Mouse (Mus musculus) heart, postnatal 0 days (tissue): Measurements from ENCODE around the gene Chad. TPM values are rescaled to one million over a fixed set of nuclear protein-coding genes. Genes with fewer than 3 reads are reported as not detected.

Experiments used
- ATAC-seq: fragments of 200-750 bp; cut with Nextera tagmentation; 2 replicates; pipeline ENCODE4 v1.8.0; 2017; ENCODE audit warnings: low read depth, moderate number of reproducible peaks, moderate library complexity; ENCODE audit not compliant: insufficient read depth
- DNase-seq: peaks from one replicate; pipeline ENCODE4 v3.0.0-alpha.2; 2016; ENCODE audit warnings: low spot score
- H3K27ac ChIP-seq: fragments of 300-500 bp; sonication (generic); 2 replicates; pipeline ENCODE4 v1.5.1; 2014; ENCODE audit warnings: low read depth, mild to moderate bottlenecking
- H3K27me3 ChIP-seq: fragments of 300-500 bp; sonication (generic); 2 replicates; pipeline ENCODE4 v1.6.1; 2014; ENCODE audit warnings: low read length, mixed read lengths; ENCODE audit not compliant: control insufficient read depth, insufficient read depth
- H3K36me3 ChIP-seq: fragments of 300-500 bp; sonication (generic); replicated peaks from 2 replicates; pipeline ENCODE4 v1.6.1; 2014; ENCODE audit warnings: low read length, mixed read lengths; ENCODE audit not compliant: control insufficient read depth, insufficient read depth
- H3K4me1 ChIP-seq: fragments of 300-500 bp; sonication (generic); 2 replicates; pipeline ENCODE4 v1.6.1; 2014; ENCODE audit warnings: antibody characterized with exemption; ENCODE audit not compliant: control insufficient read depth, insufficient read depth
- H3K4me2 ChIP-seq: fragments of 300-500 bp; sonication (generic); 2 replicates; pipeline ENCODE4 v1.6.1; 2014; ENCODE audit warnings: low read depth, mild to moderate bottlenecking, low read length, moderate library complexity
- H3K4me3 ChIP-seq: fragments of 300-500 bp; sonication (generic); 2 replicates; pipeline ENCODE4 v1.5.1; 2014; ENCODE audit warnings: low read depth, low read length
- H3K9ac ChIP-seq: fragments of 300-500 bp; sonication (generic); replicated peaks from 2 replicates; pipeline ENCODE4 v1.6.1; 2014; ENCODE audit warnings: low read depth, low read length, mixed read lengths
- H3K9me3 ChIP-seq: fragments of 300-500 bp; sonication (generic); replicated peaks from 2 replicates; pipeline ENCODE4 v1.6.1; 2016; ENCODE audit warnings: low read length; ENCODE audit not compliant: control insufficient read depth
- CTCF ChIP-seq: IDR thresholded peaks from 2 replicates; pipeline ENCODE4 v1.5.1; 2016; ENCODE audit warnings: antibody characterized with exemption, control low read depth, low read depth
- EP300 ChIP-seq: IDR thresholded peaks from 2 replicates; pipeline ENCODE4 v1.6.1; 2016; ENCODE audit warnings: antibody characterized with exemption, low read depth
- WGBS: fragments of 180-500 bp; shearing (Covaris S2); extraction: QIAGEN DNeasy Blood & Tissue Kit; methylation state at CpG from one replicate; pipeline ENCODE4 v1.1.7; 2014; 5-methylcytosine and 5-hydroxymethylcytosine counted together
- polyA plus RNA-seq: library from polyadenylated mRNA; unstranded; fragments of >200 nt; fragmentation: Nextera tagmentation; extraction: Ambion mirVana; gene quantifications from 2 replicates; pipeline ENCODE4 v1.2.1, GENCODE M21; 2015
- total RNA-seq: library from RNA; depleted of rRNA; stranded (reverse); fragments of >200 nt; gene quantifications from 2 replicates; pipeline ENCODE4 v1.2.3, GENCODE M21; 2014; ENCODE audit warnings: low replicate concordance

Gene Chad
- total and polyA plus RNA-seq, 2 experiments from 2014 or later, result 0.36 TPM; not detected in 1

GRCm38 (mm10) chr11:94580111-94580740, 15.4 kb downstream of the Chad start:
- no peak overlapping the region for H3K9ac ChIP-seq
- H3K27ac ChIP-seq, result no peak overlapping the region
- H3K27me3 ChIP-seq, result no peaks in the 10 kb centered on the region
- H3K4me3 ChIP-seq, result no peak overlapping the region
- no peaks in the 10 kb centered on the region for H3K4me1 ChIP-seq
- H3K36me3 ChIP-seq, result no peaks in the 10 kb centered on the region; the same call in 1 of the 2 replicates
- ATAC-seq, result no peak
- 87% methylated on average over 5 of the region's 5 CpGs for WGBS
- no peak for DNase-seq
- no peaks in the 10 kb centered on the region for H3K9me3 ChIP-seq
- no peak for TF ChIP-seq CTCF
- TF ChIP-seq EP300, result no peak
- H3K4me2 ChIP-seq, result no peak overlapping the region

GRCm38 (mm10) chr11:94585091-94585490, 20.2 kb downstream of the Chad start:
- WGBS, result 80% methylated on average over 9 of the region's 9 CpGs
- TF ChIP-seq EP300 (no peak), CTCF (no peak)
- Histone ChIP-seq H3K27ac (no peak overlapping the region), H3K4me1 (no peaks in the 10 kb centered on the region), H3K27me3 (no peaks in the 10 kb centered on the region), H3K36me3 (no peaks in the 10 kb centered on the region), H3K9ac (no peak overlapping the region), H3K9me3 (no peaks in the 10 kb centered on the region), H3K4me3 (no peak overlapping the region), H3K4me2 (no peak overlapping the region)
- DNase-seq (no peak), ATAC-seq (no peak)

GRCm38 (mm10) chr11:94587511-94587910, 22.7 kb downstream of the Chad start:
- ATAC-seq (no peak), DNase-seq (no peak)
- H3K27ac ChIP-seq, result no peak overlapping the region
- no peaks in the 10 kb centered on the region for H3K27me3 ChIP-seq
- TF ChIP-seq CTCF (no peak), EP300 (no peak)
- no peaks in the 10 kb centered on the region for H3K9me3 ChIP-seq
- no peaks in the 10 kb centered on the region for H3K4me1 ChIP-seq
- H3K36me3 ChIP-seq, result no peaks in the 10 kb centered on the region
- no peak overlapping the region for H3K4me3 ChIP-seq
- H3K4me2 ChIP-seq, result no peak overlapping the region
- 83% methylated on average over 6 of the region's 6 CpGs for WGBS
- no peak overlapping the region for H3K9ac ChIP-seq

GRCm38 (mm10) chr11:94596311-94596852, 31.5 kb downstream of the Chad start:
- Histone ChIP-seq H3K36me3 (no peaks in the 10 kb centered on the region), H3K4me1 (peaks cover 2% of the 10 kb centered on the region; the same call in 1 of the 2 replicates), H3K9ac (no peak overlapping the region), H3K27ac (no peak overlapping the region; the same call in 1 of the 2 replicates), H3K9me3 (no peaks in the 10 kb centered on the region), H3K4me2 (no peak overlapping the region), H3K4me3 (no peak overlapping the region), H3K27me3 (no peaks in the 10 kb centered on the region)
- DNase-seq, result no peak
- WGBS, result 68% methylated on average over 7 of the region's 7 CpGs
- TF ChIP-seq CTCF (no peak), EP300 (no peak)
- no peak for ATAC-seq

- 36% methylated on average over 4 of the region's 4 CpGs for WGBS
Observed at GRCm38 (mm10) chr11:94597319-94597718, 32.5 kb downstream of the Chad start.

GRCm38 (mm10) chr11:94598437-94599120, 33.7 kb downstream of the Chad start:
- peaks cover 9% of the 10 kb centered on the region for H3K4me1 ChIP-seq
- no peak overlapping the region for H3K4me3 ChIP-seq
- no peak for TF ChIP-seq EP300
- TF ChIP-seq CTCF, result peak; percentile 16; the same call in 1 of the 2 replicates
- DNase-seq (no peak), ATAC-seq (no peak)
- H3K4me2 ChIP-seq, result no peak overlapping the region
- no peaks in the 10 kb centered on the region for H3K36me3 ChIP-seq
- H3K9me3 ChIP-seq, result no peaks in the 10 kb centered on the region
- 76% methylated on average over 6 of the region's 6 CpGs for WGBS
- H3K27me3 ChIP-seq, result no peaks in the 10 kb centered on the region
- no peak overlapping the region for H3K27ac ChIP-seq
- H3K9ac ChIP-seq, result no peak overlapping the region

More at GRCm38 (mm10) chr11:94597319-94597718, 32.5 kb downstream of the Chad start:
- H3K9me3 ChIP-seq, result no peaks in the 10 kb centered on the region
- no peaks in the 10 kb centered on the region for H3K27me3 ChIP-seq
- no peak for TF ChIP-seq EP300
- no peak overlapping the region for H3K4me2 ChIP-seq
- no peak overlapping the region for H3K4me3 ChIP-seq
- no peaks in the 10 kb centered on the region for H3K36me3 ChIP-seq
- H3K4me1 ChIP-seq, result peaks cover 7% of the 10 kb centered on the region
- no peak overlapping the region for H3K27ac ChIP-seq
- H3K9ac ChIP-seq, result no peak overlapping the region
- no peak for DNase-seq
- no peak for ATAC-seq
